Mouse (Mus musculus): ENCODE data around the gene Nutf2.

Nutf2 gene

GRCm38 (mm10) chr8:105855248-105856167 is 4.9 kb upstream of the Nutf2 start:
- DNase-seq: peak; percentile 55

- DNase-seq: no peak
These were observed 4.1 kb upstream of the Nutf2 start for GRCm38 (mm10) chr8:105856168-105856835.

- no peak for DNase-seq
These were observed 1.9 kb upstream of the Nutf2 start for GRCm38 (mm10) chr8:105858495-105858894.

- DNase-seq: no peak
These were observed 1.1 kb upstream of the Nutf2 start for GRCm38 (mm10) chr8:105859314-105859713.

- DNase-seq: no peak
These were observed 1.6 kb downstream of the Nutf2 start for GRCm38 (mm10) chr8:105861951-105862350.

GRCm38 (mm10) chr8:105866364-105867029 is 6.1 kb downstream of the Nutf2 start:
- no peak for DNase-seq

GRCm38 (mm10) chr8:105874301-105874700 is 13.9 kb downstream of the Nutf2 start:
- peak; percentile 42 for DNase-seq

GRCm38 (mm10) chr8:105880754-105881520 is 20.6 kb downstream of the Nutf2 start, which contains the start of gene Edc4:
TSS of gene Edc4 (plus strand) at chr8:105880881.
- peak; percentile 83 for DNase-seq

GRCm38 (mm10) chr8:105889756-105890465 is 29.5 kb downstream of the Nutf2 start:
- DNase-seq: no peak

- peak; percentile 67 for DNase-seq
These were observed 30.5 kb downstream of the Nutf2 start for GRCm38 (mm10) chr8:105890870-105891269.

GRCm38 (mm10) chr8:105892432-105892831 is 32.1 kb downstream of the Nutf2 start:
- DNase-seq: peak; percentile 53

GRCm38 (mm10) chr8:105893339-105893738 is 33.0 kb downstream of the Nutf2 start, which contains the start of gene Nrn1l:
TSS of gene Nrn1l (plus strand) at chr8:105893567.
- peak; percentile 91 for DNase-seq

- peak; percentile 15 for DNase-seq
These were observed 37.6 kb downstream of the Nutf2 start for GRCm38 (mm10) chr8:105897801-105898480.

- peak; percentile 94 for DNase-seq
These were observed 40.0 kb downstream of the Nutf2 start, which contains the start of gene Pskh1 for GRCm38 (mm10) chr8:105900180-105900940. TSS of gene Pskh1 (plus strand) at chr8:105900441.

- no peak for DNase-seq
These were observed 40.7 kb downstream of the Nutf2 start for GRCm38 (mm10) chr8:105900941-105901616.

- no peak for DNase-seq
These were observed 59.0 kb downstream of the Nutf2 start for GRCm38 (mm10) chr8:105919390-105919789.

- DNase-seq: peak; percentile 66
These were observed 64.7 kb downstream of the Nutf2 start for GRCm38 (mm10) chr8:105925123-105925522.
